Mouse (Mus musculus) heart, adult 2 months (tissue): Measurements from ENCODE around the gene Cnot6. TPM values are rescaled to one million over a fixed set of nuclear protein-coding genes. Genes with fewer than 3 reads are reported as not detected.

Experiments
- DNase-seq, 2 experiments: peaks; one replicate each; pipeline ENCODE4 v3.0.0; 2021
- H3K27ac ChIP-seq: fragments of 200-600 bp; 2 replicates; pipeline ENCODE4 v1.8.1; 2022
- H3K27me3 ChIP-seq: fragments of 200-500 bp; 2 replicates; pipeline ENCODE4 v1.6.1; 2012; ENCODE audit warnings: mild to moderate bottlenecking, low read length, inconsistent platforms, mixed read lengths; ENCODE audit not compliant: control insufficient read depth, insufficient read depth
- H3K36me3 ChIP-seq: fragments of 200-500 bp; 2 replicates; pipeline ENCODE4 v1.6.1; 2012; ENCODE audit warnings: low read length, inconsistent platforms; ENCODE audit not compliant: control insufficient read depth, insufficient read depth
- H3K4me1 ChIP-seq: fragments of 200-500 bp; 2 replicates; pipeline ENCODE4 v1.6.1; 2011; ENCODE audit warnings: low read length; ENCODE audit not compliant: control insufficient read depth, insufficient read depth
- H3K4me3 ChIP-seq: fragments of 200-600 bp; 2 replicates; pipeline ENCODE4 v1.8.1; 2022
- H3K79me2 ChIP-seq: fragments of 200-500 bp; replicated peaks from 2 replicates; pipeline ENCODE4 v1.6.1; 2012; ENCODE audit warnings: mild to moderate bottlenecking, inconsistent platforms, low read length, moderate library complexity, mixed read lengths; ENCODE audit not compliant: control insufficient read depth, insufficient read depth
- H3K9ac ChIP-seq: fragments of 200-500 bp; 2 replicates; pipeline ENCODE4 v1.6.1; 2012; ENCODE audit warnings: low read depth, mild to moderate bottlenecking, control low read depth, inconsistent platforms, low read length, mixed read lengths
- CTCF ChIP-seq: fragments of 200-600 bp; IDR thresholded peaks from 2 replicates; pipeline ENCODE4 v1.8.1; 2022; ENCODE audit warnings: antibody characterized with exemption, mild to moderate bottlenecking, moderate library complexity
- EP300 ChIP-seq: fragments of 200-500 bp; IDR thresholded peaks from 2 replicates; pipeline ENCODE4 v1.6.1; 2011; ENCODE audit warnings: low read depth, low read length, control low read depth; ENCODE audit not compliant: insufficient read depth
- POLR2A ChIP-seq: fragments of 200-500 bp; IDR thresholded peaks from 2 replicates; pipeline ENCODE4 v1.6.1; 2011; ENCODE audit warnings: mild to moderate bottlenecking, low read depth, low read length, control low read depth; ENCODE audit not compliant: insufficient read depth
- WGBS: fragments of 180-500 bp; shearing (Covaris S2); methylation state at CpG from one replicate; pipeline ENCODE4 v1.1.7; 2018; 5-methylcytosine and 5-hydroxymethylcytosine counted together
- intact Hi-C: fragments of 180-260 bp; cut with DNase I; formaldehyde crosslinking; loops from one replicate; pipeline ENCODE4 v1.15.1; 2025
- polyA plus RNA-seq: library from polyadenylated mRNA; depleted of rRNA; stranded (reverse); fragments of >200 nt; gene quantifications from 2 replicates; pipeline ENCODE4 v1.2.3, GENCODE M21; 2012
- total RNA-seq, 2 experiments: library from RNA; stranded (reverse); gene quantifications; 2 replicates each; pipeline ENCODE4 v1.2.3; 2021

The Cnot6 gene
- total and polyA plus RNA-seq, 3 experiments = 6.3 to 23.4 (median 19.3) TPM

- Histone ChIP-seq H3K4me1 (peaks cover 4% of the 10 kb centered on the region), H3K27ac (no peak overlapping the region), H3K9ac (no peak overlapping the region), H3K36me3 (peaks cover 21% of the 10 kb centered on the region), H3K4me3 (no peak overlapping the region), H3K79me2 (peaks cover 2% of the 10 kb centered on the region; the same call in 1 of the 2 replicates), H3K27me3 (no peaks in the 10 kb centered on the region)
- no peak for DNase-seq
- TF ChIP-seq CTCF (no peak), EP300 (no peak), POLR2A (no peak)
- 83% methylated on average over 5 of the region's 5 CpGs for WGBS
- intact Hi-C loops = no loop called here
Observed at GRCm38 (mm10) chr11:49697779-49698178, 14.7 kb downstream of the Cnot6 start.

- no peak overlapping the region for H3K27ac ChIP-seq
- no peaks in the 10 kb centered on the region for H3K27me3 ChIP-seq
- no peak overlapping the region for H3K9ac ChIP-seq
- H3K36me3 ChIP-seq = peaks cover 18% of the 10 kb centered on the region
- peaks cover 2% of the 10 kb centered on the region; the same call in 1 of the 2 replicates for H3K79me2 ChIP-seq
- H3K4me1 ChIP-seq = peaks cover 4% of the 10 kb centered on the region
- WGBS = 92% methylated on average over 2 of the region's 2 CpGs
- intact Hi-C loops = no loop called here
- TF ChIP-seq CTCF = no peak
- no peak for TF ChIP-seq POLR2A
- no peak for TF ChIP-seq EP300
- no peak for DNase-seq
- H3K4me3 ChIP-seq = no peak overlapping the region
Observed at GRCm38 (mm10) chr11:49696472-49696871, 16.1 kb downstream of the Cnot6 start.

- WGBS = 81% methylated on average over 2 of the region's 2 CpGs
- TF ChIP-seq EP300 (no peak), POLR2A (no peak), CTCF (no peak)
- Histone ChIP-seq H3K9ac (no peak overlapping the region), H3K27me3 (no peaks in the 10 kb centered on the region), H3K27ac (no peak overlapping the region), H3K4me3 (no peak overlapping the region), H3K4me1 (peaks cover 6% of the 10 kb centered on the region), H3K36me3 (peaks cover 16% of the 10 kb centered on the region), H3K79me2 (peaks cover 2% of the 10 kb centered on the region; the same call in 1 of the 2 replicates)
- intact Hi-C loops = no loop called here
- no peak for DNase-seq
Observed at GRCm38 (mm10) chr11:49695695-49696094, 16.8 kb downstream of the Cnot6 start.

DNA sequence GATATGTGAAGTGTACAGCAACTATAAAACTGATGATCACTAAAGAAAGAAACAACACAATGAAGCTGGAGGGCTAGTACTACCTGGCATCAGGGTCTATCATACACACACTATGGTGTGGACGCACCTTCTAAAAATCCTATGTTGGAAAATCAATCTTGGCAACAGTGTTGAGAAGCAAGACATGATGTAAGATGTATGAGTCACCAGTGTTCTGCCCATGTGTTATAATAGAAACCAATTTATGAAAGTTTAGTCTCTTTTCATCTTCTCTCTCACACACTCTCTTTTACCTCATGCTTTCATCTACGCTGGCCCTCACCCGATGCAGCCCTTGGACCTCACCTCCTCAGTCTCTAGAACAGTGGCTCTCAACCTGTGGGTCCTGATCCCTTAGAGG, 17.5 kb downstream of the Cnot6 start:
- intact Hi-C loops = no loop called here
- TF ChIP-seq POLR2A = no peak
- 93% methylated on average over 3 of the region's 3 CpGs for WGBS

DNA sequence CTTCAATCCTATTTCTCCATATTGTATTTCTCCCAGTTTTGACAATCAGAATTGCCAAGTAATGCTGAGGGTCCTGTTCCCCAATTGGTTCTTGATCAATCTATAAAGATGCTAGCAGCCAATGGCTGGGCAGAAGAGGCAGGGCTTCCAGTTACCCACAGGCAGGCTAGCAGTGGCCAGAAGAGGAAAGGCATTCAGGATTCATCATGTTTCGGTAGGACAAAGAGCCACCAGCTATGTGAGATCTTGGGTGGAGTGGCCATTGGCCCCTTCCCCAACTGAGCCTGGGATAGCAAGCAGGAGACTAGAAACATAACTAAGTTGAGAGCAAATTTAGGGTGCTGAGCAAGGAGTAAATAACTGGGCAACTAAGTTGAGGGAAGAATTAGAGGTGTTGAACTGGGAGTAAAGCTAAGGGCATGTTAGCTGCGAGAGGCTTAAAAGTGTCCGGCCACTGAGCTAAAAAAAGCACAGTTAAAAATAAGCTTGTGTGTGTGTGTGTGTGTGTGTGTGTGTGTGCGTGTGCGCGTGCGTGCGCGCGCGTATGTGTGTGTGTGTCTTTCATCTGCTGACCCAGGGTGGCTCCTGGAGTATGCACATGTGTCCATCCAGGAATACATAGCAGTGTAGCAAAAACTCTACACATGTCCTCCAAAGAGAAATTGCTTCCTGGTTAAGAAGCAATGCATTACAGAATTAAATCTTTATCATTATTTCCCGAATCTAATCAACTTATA, 28.1 kb downstream of the Cnot6 start:
- peak in 1 of 2 experiments; percentile 24 for DNase-seq
- intact Hi-C loops = no loop called here
- TF ChIP-seq CTCF = no peak
- TF ChIP-seq EP300 = peak; percentile 41; the same call in 1 of the 2 replicates
- Histone ChIP-seq H3K4me3 (no peak overlapping the region), H3K36me3 (peaks cover 14% of the 10 kb centered on the region), H3K79me2 (no peaks in the 10 kb centered on the region), H3K9ac (no peak overlapping the region), H3K27ac (peak overlapping the region; percentile 68), H3K4me1 (no peaks in the 10 kb centered on the region), H3K27me3 (no peaks in the 10 kb centered on the region)
- WGBS = 60% methylated on average over 12 of the region's 12 CpGs

More for the DNA sequence above, 17.5 kb downstream of the Cnot6 start:
- no peak overlapping the region for H3K9ac ChIP-seq
- H3K36me3 ChIP-seq = peaks cover 20% of the 10 kb centered on the region
- H3K27me3 ChIP-seq = no peaks in the 10 kb centered on the region
- no peak overlapping the region for H3K4me3 ChIP-seq
- H3K79me2 ChIP-seq = peaks cover 3% of the 10 kb centered on the region; the same call in 1 of the 2 replicates
- DNase-seq = no peak
- peaks cover 8% of the 10 kb centered on the region for H3K4me1 ChIP-seq
- H3K27ac ChIP-seq = no peak overlapping the region

GRCm38 (mm10) chr11:49673433-49673832, 39.1 kb downstream of the Cnot6 start:
- no peaks in the 10 kb centered on the region; the same call in 1 of the 2 replicates for H3K36me3 ChIP-seq
- no peak for TF ChIP-seq EP300
- no peak for TF ChIP-seq CTCF
- TF ChIP-seq POLR2A = no peak

More at GRCm38 (mm10) chr11:49673433-49673832, 39.1 kb downstream of the Cnot6 start:
- no peaks in the 10 kb centered on the region; the same call in 1 of the 2 replicates for H3K79me2 ChIP-seq
- WGBS = 82% methylated on average over 3 of the region's 3 CpGs
- no peaks in the 10 kb centered on the region for H3K27me3 ChIP-seq
- intact Hi-C loops = no loop called here
- H3K9ac ChIP-seq = no peak overlapping the region
- H3K4me3 ChIP-seq = no peak overlapping the region
- DNase-seq = no peak
- H3K27ac ChIP-seq = no peak overlapping the region
- H3K4me1 ChIP-seq = no peaks in the 10 kb centered on the region
